Mouse (Mus musculus) Muller cell, postnatal 12 days (primary cell): ENCODE measurements at regions not wholly inside any gene's neighbourhood (a gene's known extent, or its start where the extent isn't known, plus 50 kb on each side); places are given as distances from the start of the nearest gene placed in this dataset.

Experiments used
- DNase-seq: peaks from one replicate; pipeline ENCODE4 v3.0.0-alpha.2; 2015; ENCODE audit errors: inconsistent ontology term

DNA sequence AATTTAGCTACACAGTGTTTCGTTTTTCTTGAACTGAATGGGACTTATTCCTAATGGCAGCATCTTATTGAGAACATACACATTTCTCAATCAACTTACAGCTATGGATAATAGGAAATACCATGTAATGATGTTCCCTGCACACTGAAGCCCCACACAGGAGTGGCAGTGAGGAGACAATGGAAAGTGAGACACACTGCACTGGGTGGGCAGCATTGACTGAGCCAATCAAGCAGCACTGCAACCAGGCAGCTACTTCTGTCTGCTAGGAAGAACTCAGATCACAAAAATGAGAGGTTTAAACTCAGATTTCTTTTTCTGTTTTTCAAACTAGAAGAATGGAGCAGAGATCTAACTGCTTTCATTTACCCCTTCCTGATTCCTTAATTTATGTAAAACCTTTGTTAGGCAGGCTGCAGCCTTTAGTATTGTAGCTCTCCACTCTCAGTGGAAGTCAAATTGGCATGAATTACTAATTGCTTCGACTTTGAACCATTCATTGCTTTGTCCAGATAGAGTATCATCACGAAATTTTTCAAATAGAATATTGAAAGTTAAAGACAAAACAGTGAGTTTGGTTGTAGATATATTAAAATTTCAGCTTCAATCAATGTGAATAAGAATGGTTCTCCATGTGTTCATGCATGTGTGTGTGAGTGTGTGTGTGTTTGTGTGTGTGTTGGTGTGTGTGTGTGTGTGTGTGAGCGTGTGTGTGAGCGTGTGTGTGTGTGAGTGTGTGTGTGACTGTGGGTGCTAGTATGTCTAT, 590.9 kb downstream of the Ttll7 start:
- peak; percentile 13 for DNase-seq

DNA sequence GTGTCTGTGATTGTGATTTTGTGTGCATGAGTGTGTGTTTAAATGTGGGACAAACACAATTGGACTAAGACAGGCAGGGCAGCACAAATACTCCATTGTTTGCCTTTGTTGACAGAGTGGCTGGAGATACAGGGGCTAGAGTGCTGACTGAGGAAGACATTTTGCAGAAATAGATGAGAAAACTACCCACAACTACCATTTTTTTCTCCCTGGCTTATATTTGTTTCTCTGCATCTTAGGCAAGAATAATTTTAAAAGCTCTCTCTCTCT, 591.5 kb downstream of the Ttll7 start:
- DNase-seq, result no peak

DNA sequence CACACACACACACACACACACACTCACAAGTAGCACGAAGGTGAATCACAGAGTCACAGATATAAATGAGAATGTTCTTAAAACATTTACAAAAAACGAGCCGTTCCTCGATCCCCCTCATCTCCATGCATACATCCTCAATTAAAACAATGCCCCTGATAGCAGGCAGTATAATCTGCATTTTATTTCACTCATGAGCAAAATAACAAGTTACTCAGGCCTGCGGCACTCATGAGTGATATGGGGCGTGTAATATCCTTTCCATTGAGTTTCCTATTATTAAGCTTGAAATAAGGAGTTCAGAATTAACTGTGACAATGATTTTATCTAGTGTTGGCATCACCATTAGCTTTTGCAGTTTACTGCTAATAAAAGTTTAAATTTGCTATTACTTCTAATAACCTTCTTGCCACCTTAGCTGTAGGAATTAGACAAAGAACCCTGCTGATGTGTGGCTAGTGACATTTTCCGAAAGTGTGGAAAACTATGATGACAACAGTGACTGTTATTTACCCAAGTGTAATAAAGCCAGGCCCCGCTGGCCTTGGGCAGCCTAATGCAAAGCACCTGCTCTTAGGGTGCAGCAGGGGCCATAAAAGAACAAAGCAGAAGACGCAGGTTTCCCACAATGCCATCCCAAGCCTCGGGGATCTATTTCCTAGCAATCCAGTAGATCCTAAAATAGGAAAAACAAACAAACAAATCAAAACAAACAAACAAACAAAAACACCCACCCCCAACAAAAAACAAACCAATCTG, 592.0 kb downstream of the Ttll7 start:
- DNase-seq, result no peak

DNA sequence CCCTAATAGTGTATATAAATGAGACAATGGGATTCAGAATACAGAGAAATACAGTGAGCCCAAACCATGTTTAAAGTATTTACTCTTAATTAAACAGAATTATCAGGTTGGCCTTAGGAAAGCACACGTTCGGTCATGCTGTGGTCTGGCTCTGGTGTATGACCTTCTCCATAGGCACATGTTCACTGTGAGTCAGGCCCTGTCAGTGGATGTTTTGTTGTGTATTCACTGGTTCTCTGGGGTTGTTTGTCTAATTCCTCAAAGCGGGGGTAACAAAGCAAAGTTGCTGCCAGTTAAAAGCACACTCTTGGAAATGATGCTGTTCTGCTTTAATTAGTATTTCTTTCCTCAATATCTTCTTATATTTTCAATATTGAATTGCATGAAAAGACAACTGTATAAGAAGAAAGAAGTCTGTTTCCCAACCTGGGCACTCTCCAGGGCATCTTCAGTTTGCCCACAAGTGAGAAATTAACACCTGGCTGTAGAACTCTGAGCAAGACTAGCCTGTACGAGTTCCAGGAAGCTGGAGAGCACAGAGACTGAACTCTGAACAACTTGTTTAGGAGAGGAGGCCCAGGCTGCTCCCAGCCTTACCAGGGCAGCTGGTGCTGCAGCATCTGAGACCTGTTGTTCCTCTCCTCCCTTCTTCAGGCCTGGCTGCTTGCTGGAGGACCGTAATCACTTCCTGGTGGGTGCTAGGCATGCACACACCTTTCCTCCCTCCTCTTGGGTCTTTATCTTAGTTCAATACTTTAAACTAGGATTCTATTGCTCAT, 593.1 kb downstream of the Ttll7 start:
- no peak for DNase-seq

DNA sequence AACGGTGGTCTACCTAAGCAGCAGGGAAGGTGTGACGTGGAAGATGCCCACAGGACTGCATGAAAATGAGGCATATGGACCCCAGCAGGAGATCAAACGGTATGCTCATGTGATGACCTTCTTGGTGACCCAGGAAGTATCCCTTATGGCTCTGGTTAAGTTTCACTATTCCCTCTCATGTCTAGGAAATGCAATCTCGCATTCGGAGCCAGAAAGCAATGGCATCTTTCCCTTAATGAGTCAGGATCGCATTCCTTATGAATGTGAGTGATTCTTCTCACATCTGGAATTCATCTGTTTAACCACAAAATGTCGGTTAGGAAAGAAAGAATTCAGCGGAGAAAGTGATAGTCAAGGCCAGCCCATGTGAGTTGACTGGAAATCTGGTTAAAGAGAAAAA, 593.7 kb downstream of the Ttll7 start:
- DNase-seq, result peak; percentile 47

DNA sequence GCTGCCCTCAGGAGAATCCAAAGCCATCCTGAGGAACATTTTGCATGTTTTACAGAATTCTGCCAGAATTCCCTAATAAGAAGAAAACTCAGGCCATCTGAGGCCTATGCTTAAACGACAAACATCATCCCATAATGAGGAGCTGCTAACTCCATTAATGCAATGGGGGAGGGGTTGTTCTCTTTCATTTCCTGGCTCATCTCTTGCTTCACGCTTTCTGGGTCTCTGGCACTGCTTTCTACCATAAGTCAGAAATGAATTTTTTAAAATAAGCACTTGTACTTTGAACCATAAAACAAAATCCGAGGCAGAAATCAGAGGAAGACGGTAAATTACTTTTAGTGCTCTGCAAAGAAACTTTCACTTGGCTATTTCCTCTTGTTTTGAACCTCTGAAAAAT, 600.0 kb downstream of the Ttll7 start:
- DNase-seq, result no peak

DNA sequence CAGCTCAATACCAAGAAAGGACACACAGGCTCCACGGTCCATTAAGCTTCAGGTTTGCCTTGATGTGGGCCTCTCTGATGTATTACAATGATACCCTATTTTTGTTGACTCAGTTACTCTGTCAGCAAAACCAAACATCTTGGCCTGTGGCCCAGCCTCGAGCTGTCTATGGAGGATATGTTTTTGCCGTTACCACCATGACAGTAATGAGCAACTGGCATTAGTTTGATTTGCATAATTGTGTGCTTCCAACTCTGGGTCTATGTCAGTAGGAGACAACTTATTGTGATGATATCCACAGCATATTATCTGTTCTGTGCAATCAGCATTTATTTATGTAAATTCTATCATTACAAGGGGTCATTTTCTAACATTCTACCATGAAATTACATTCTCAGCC, 603.2 kb downstream of the Ttll7 start:
- peak; percentile 14 for DNase-seq

DNA sequence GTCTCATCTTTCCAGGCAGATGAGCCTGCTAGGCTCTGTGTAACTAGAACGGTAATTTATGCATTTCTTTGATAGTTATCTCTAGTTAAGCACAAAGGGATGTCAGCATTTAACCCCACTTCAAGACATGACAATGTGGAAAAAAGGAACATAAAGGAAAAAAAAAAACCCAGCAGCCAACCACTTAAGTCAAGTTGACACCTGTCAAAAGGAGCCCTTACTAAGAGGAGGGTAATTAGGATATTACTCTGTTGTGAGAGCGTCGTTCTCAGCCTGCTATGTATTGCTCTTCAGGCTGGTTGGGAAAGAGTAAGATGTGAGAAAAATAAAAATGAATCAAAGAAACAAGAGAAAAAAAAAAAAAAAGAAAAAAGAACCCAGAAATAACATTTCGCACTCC, 604.1 kb downstream of the Ttll7 start:
- no peak for DNase-seq

DNA sequence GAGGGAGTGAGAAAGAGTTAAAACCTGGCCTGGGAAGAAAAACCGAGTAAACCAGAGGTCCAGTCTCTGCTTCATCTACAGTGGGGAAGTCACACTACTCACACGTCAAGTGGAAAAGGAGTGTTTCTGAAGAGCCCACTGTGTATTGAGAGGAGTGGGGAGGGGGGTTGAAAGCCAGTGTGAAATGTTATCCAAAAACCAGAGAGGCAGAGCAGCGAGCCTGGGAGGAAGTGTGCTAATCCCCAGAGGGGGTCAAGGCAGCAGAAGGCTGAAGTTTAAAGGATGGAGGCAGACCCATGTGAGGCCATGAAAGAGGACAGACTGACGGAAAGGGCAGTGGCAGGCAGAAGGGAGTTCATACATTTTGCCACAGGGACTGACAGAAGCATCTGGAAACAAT, 605.9 kb downstream of the Ttll7 start:
- no peak for DNase-seq

DNA sequence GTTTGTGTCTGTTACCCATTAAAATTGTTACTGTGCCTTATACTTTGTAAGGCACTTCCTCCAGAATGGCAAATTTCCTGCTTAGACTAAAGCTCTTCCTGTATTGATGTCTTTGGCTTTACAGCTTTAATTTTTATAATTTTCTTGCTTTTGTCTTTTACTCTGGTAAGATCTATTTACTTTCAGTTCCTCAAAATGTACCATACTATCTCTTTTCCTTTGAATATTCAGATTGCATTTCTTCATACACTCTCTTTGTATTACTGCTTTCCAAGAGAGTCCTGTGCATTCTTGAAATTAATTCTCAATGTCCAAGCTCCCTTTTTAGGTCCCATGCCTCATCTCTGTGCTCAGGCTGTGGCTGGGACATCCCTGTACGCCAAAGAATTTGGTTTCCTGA, 627.7 kb downstream of the Ttll7 start:
- DNase-seq, result no peak
